Mouse (Mus musculus) heart, postnatal 0 days (tissue): ENCODE measurements around the gene Gm10447.

Experiments used
- CTCF ChIP-seq: IDR thresholded peaks from 2 replicates; pipeline ENCODE4 v1.5.1; 2016; ENCODE audit warnings: antibody characterized with exemption, control low read depth, low read depth
- EP300 ChIP-seq: IDR thresholded peaks from 2 replicates; pipeline ENCODE4 v1.6.1; 2016; ENCODE audit warnings: antibody characterized with exemption, low read depth

DNA sequence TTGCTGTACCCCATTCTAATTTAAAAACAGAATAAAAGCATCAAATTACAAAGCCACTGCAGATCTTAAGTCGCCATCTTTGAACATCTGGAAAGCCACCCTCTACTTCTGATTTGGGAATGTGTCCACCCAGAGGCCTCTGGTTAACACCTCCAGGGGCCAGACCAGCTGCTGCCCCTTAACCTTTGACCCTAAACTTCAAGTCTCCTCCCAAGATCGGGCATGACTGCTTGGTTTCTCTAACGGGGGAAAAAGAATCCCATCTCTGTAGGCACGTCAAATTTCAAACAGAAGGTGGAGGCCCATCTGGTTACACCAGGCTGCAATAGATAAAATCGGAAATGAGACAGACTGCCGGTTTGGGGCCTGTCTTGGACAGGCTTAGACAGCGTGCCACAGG is 20.9 kb upstream of the Gm10447 start:
- no peak for TF ChIP-seq EP300
- no peak for TF ChIP-seq CTCF
